Mouse (Mus musculus): ENCODE measurements around the gene Natd1. TPM values are rescaled to one million over a fixed set of nuclear protein-coding genes. Genes with fewer than 3 reads are reported as not detected.

The Natd1 gene
- total RNA-seq (2023) = 10 to 100 TPM in 1 of 2 experiments, 1 to 10 TPM in 1; 8.3 to 12.0 TPM

DNA sequence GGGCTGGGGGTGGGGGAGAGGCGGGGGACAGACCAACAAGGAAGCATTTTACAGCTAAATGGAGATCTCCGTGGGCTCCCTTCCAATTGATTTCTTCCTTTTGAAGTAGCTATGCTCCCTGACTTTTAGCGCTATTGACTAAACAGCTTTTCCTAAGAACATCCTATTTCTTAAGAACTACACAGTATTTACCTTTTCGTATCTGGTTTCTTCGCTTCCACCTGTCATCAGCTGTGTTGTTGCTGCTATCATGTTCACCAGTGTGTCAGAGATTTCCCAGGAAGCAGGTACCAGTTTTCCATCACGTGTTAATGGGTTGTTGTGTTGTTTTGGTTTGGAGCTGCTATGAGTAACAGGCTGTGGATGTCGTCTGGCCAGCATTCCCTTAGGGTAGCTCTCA, at the start of gene Natd1:
TSS of gene Natd1 (minus strand) at position 260 of the 400 bp plus-strand sequence.

DNA sequence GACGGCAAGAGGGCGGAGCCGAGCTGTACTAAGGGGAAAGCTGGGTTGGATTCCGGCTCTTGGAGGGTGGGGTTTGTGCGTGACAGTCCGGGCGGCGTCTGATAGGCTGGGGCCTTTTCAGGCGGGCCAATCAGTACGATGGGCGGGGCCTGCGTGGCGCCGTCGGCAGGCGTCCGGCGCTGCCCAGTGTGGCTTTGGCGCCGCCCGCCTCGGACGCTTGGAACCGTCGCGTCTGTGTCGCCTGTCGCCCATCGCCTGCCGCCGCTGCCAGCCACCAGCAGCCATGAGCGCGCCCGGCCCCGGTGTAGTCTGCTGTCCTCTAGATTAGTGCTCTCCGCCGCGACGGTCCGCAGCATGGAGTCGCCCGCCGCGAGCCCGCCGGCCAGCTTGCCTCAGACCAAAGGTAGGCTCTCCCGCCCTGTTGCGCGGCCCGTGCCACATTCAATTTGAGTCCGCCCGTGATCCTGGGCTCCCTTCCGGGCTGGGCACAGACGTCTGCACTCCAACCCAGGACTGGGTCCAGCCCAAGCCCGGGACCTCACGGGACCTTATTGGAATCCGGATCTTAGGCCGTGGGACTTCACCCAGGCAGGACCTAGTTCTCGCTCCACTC, 17.4 kb upstream of the Natd1 start, which contains the start of gene Map2k3:
TSS of gene Map2k3 (plus strand) at position 165 of the 613 bp plus-strand sequence.

DNA sequence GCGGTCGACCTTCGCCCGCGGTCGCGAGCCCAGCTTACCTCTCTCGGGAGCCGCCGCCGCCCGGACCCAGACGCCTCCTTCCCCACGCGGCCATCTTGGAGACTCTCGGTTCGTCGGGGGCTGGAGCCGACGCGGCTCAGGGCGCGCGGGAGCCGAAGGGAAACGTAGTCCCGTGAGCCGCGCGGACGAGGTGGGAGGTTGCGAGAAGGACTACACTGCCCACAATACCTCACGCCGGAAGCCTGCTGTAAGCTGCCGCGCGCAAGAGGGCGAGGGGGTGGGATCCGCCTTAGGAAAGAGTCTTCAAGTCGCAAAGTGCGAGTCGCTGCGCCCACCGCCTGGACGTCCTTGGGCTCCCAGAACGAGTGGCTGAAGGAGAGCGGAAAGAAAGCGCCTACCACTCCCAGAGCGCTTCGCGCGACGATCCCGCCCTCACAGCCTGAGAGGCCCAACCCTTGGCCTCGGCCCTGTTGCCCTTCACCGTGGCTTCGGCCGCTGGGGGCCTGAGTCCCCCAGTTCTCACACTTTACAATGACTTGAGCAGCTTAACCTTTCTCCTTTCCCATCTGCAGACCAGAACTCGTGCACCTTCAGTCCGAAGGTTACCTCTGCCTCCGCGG, 35.8 kb downstream of the Natd1 start, which contains the start of gene Tmem11:
TSS of gene Tmem11 (minus strand) at position 598 of the 620 bp plus-strand sequence.

Other genes with a start within 250 kb of the Natd1 start
- 10 to 100 TPM; 15.3 to 17.6 TPM for gene Llgl1, start 215.0 kb downstream of the Natd1 start, total RNA-seq (2023)
- gene Flii, start 187.5 kb downstream of the Natd1 start, total RNA-seq (2023) = 100 to 1,000 TPM; 206 to 216 TPM
- 10 to 100 TPM in 1 of 2 experiments, 1 to 10 TPM in 1; 8.0 to 10.4 TPM for gene Mief2, start 186.4 kb downstream of the Natd1 start, total RNA-seq (2023)
- gene Top3a, start 137.4 kb downstream of the Natd1 start, total RNA-seq (2023) = 10 to 100 TPM; 10.2 to 11.4 TPM
- 10 to 100 TPM; 33.7 to 38.7 TPM for gene Smcr8, start 137.2 kb downstream of the Natd1 start, total RNA-seq (2023)
- gene Shmt1, start 103.0 kb downstream of the Natd1 start, total RNA-seq (2023) = 1 to 10 TPM; 7.7 to 8.1 TPM
- 1 to 10 TPM; 6.2 to 6.6 TPM for gene Dhrs7b, start 84.1 kb downstream of the Natd1 start, total RNA-seq (2023)
- 10 to 100 TPM; 12.6 to 13.0 TPM for gene Tmem11, start 35.5 kb downstream of the Natd1 start, total RNA-seq (2023)
- gene Map2k3, start 17.3 kb upstream of the Natd1 start, total RNA-seq (2023) = 10 to 100 TPM; 81.6 to 90.0 TPM
- not detected for gene Kcnj12, start 107.8 kb upstream of the Natd1 start, total RNA-seq (2023)
- gene Tnfrsf13b, start 212.0 kb upstream of the Natd1 start, total RNA-seq (2023) = 10 to 100 TPM; 29.8 to 30.2 TPM